Mouse (Mus musculus): ENCODE measurements at regions not wholly inside any gene's neighbourhood (a gene's known extent, or its start where the extent isn't known, plus 50 kb on each side); places are given as distances from the start of the nearest gene placed in this dataset.

GRCm38 (mm10) chr11:93661657-93662056 is 223.9 kb downstream of the Utp18 start:
- no peak for TF ChIP-seq CTCF (IDR thresholded peaks at IDR 0.05; ENCODE audit: borderline replicate concordance, insufficient read depth, low read length)
- no peak for TF ChIP-seq POLR2A (IDR thresholded peaks at IDR 0.05; ENCODE audit: low read depth, low read length)

Measured in embryonic fibroblast, embryonic 13.5 days (primary cell).